Mouse (Mus musculus): Measurements from ENCODE around the gene Lima1. TPM values are rescaled to one million over a fixed set of nuclear protein-coding genes. Genes with fewer than 3 reads are reported as not detected.
A peak's percentile ranks its signal among the peaks of the same experiment; 100 is the strongest.
"Not testable (repeated sequence)": the region's sequence is repeated elsewhere in the genome, so short reads cannot be mapped to it uniquely, and the experiment has no call there.

Gene Lima1
- polyA plus RNA-seq, 1 experiment from 2014 or later, result 14.5 TPM

- DNase-seq (ENCODE audit: low spot score), result peak; percentile 93
- no peak overlapping the region for H3K4me2 ChIP-seq (replicated peaks)
- H3K36me3 ChIP-seq (replicated peaks; ENCODE audit: control insufficient read depth, insufficient read depth), result no peaks in the 10 kb centered on the region
- ATAC-seq (ENCODE audit: low FRiP score), result peak; percentile 57; the same call in 1 of the 2 replicates
- no peak overlapping the region for H3K4me3 ChIP-seq (replicated peaks; ENCODE audit: low read length)
- no peak overlapping the region for H3K27ac ChIP-seq
- WGBS, result 11% methylated on average over 4 of the region's 4 CpGs
- H3K4me1 ChIP-seq (replicated peaks; ENCODE audit: control insufficient read depth, insufficient read depth, low read length), result no peaks in the 10 kb centered on the region
- no peaks in the 10 kb centered on the region for H3K27me3 ChIP-seq (ENCODE audit: control insufficient read depth, insufficient read depth, low read length)
- H3K9me3 ChIP-seq (ENCODE audit: control insufficient read depth, low read length), result no peaks in the 10 kb centered on the region
- H3K9ac ChIP-seq, result 0 out of 2 replicates have a peak overlapping the region, but pooled peaks have one; percentile 6
These were observed 29.1 kb upstream of the Lima1 start for GRCm38 (mm10) chr15:99904333-99904732.

GRCm38 (mm10) chr15:99903227-99903626 lies 28.0 kb upstream of the Lima1 start:
- Histone ChIP-seq H3K36me3 (replicated peaks; ENCODE audit: control insufficient read depth, insufficient read depth) (no peaks in the 10 kb centered on the region), H3K4me3 (replicated peaks; ENCODE audit: low read length) (no peak overlapping the region), H3K9me3 (ENCODE audit: control insufficient read depth, low read length) (no peaks in the 10 kb centered on the region), H3K4me1 (replicated peaks; ENCODE audit: control insufficient read depth, insufficient read depth, low read length) (no peaks in the 10 kb centered on the region), H3K9ac (no peak overlapping the region), H3K27ac (no peak overlapping the region), H3K27me3 (ENCODE audit: control insufficient read depth, insufficient read depth, low read length) (no peaks in the 10 kb centered on the region), H3K4me2 (replicated peaks) (no peak overlapping the region)
- ATAC-seq (ENCODE audit: low FRiP score) (no peak), DNase-seq (ENCODE audit: low spot score) (no peak)
- 87% methylated on average over 5 of the region's 5 CpGs for WGBS

- ATAC-seq (ENCODE audit: low FRiP score) (no peak), DNase-seq (ENCODE audit: low spot score) (no peak)
- no peaks in the 10 kb centered on the region for H3K27me3 ChIP-seq (ENCODE audit: control insufficient read depth, insufficient read depth, low read length)
- no peaks in the 10 kb centered on the region for H3K4me1 ChIP-seq (replicated peaks; ENCODE audit: control insufficient read depth, insufficient read depth, low read length)
- no peak overlapping the region for H3K4me3 ChIP-seq (replicated peaks; ENCODE audit: low read length)
- H3K9me3 ChIP-seq (ENCODE audit: control insufficient read depth, low read length), result no peaks in the 10 kb centered on the region
- no peak overlapping the region for H3K9ac ChIP-seq
- H3K36me3 ChIP-seq (replicated peaks; ENCODE audit: control insufficient read depth, insufficient read depth), result no peaks in the 10 kb centered on the region
- no peak overlapping the region for H3K4me2 ChIP-seq (replicated peaks)
- 77% methylated on average over 5 of the region's 5 CpGs for WGBS
- H3K27ac ChIP-seq, result no peak overlapping the region
These were observed 27.5 kb upstream of the Lima1 start for GRCm38 (mm10) chr15:99902786-99903185.

- H3K4me2 ChIP-seq (replicated peaks), result no peak overlapping the region
- no peaks in the 10 kb centered on the region for H3K9me3 ChIP-seq (ENCODE audit: control insufficient read depth, low read length)
- H3K27me3 ChIP-seq (ENCODE audit: control insufficient read depth, insufficient read depth, low read length), result no peaks in the 10 kb centered on the region
- no peak overlapping the region for H3K9ac ChIP-seq
- ATAC-seq (ENCODE audit: low FRiP score) (no peak), DNase-seq (ENCODE audit: low spot score) (no peak)
- H3K36me3 ChIP-seq (replicated peaks; ENCODE audit: control insufficient read depth, insufficient read depth), result no peaks in the 10 kb centered on the region
- H3K4me1 ChIP-seq (replicated peaks; ENCODE audit: control insufficient read depth, insufficient read depth, low read length), result no peaks in the 10 kb centered on the region
- no peak overlapping the region for H3K27ac ChIP-seq
- no peak overlapping the region for H3K4me3 ChIP-seq (replicated peaks; ENCODE audit: low read length)
These were observed 21.4 kb upstream of the Lima1 start for GRCm38 (mm10) chr15:99896621-99897020.

GRCm38 (mm10) chr15:99891355-99891754 lies 16.1 kb upstream of the Lima1 start:
- H3K27me3 ChIP-seq (ENCODE audit: control insufficient read depth, insufficient read depth, low read length), result no peaks in the 10 kb centered on the region
- H3K4me3 ChIP-seq (replicated peaks; ENCODE audit: low read length), result no peak overlapping the region
- WGBS, result 96% methylated on average over 3 of the region's 3 CpGs
- no peak overlapping the region for H3K9ac ChIP-seq
- no peak for ATAC-seq (ENCODE audit: low FRiP score)
- H3K27ac ChIP-seq, result no peak overlapping the region
- H3K4me2 ChIP-seq (replicated peaks), result no peak overlapping the region
- H3K4me1 ChIP-seq (replicated peaks; ENCODE audit: control insufficient read depth, insufficient read depth, low read length), result 0 out of 2 replicates have a peak, but pooled peaks cover 2% of the 10 kb centered on the region
- no peaks in the 10 kb centered on the region for H3K9me3 ChIP-seq (ENCODE audit: control insufficient read depth, low read length)
- no peak for DNase-seq (ENCODE audit: low spot score)
- no peaks in the 10 kb centered on the region for H3K36me3 ChIP-seq (replicated peaks; ENCODE audit: control insufficient read depth, insufficient read depth)

GRCm38 (mm10) chr15:99890412-99891236 lies 15.4 kb upstream of the Lima1 start:
- Histone ChIP-seq H3K4me1 (replicated peaks; ENCODE audit: control insufficient read depth, insufficient read depth, low read length) (0 out of 2 replicates have a peak, but pooled peaks cover 2% of the 10 kb centered on the region), H3K27me3 (ENCODE audit: control insufficient read depth, insufficient read depth, low read length) (no peaks in the 10 kb centered on the region), H3K36me3 (replicated peaks; ENCODE audit: control insufficient read depth, insufficient read depth) (no peaks in the 10 kb centered on the region), H3K4me2 (replicated peaks) (no peak overlapping the region), H3K9ac (no peak overlapping the region), H3K27ac (no peak overlapping the region), H3K4me3 (replicated peaks; ENCODE audit: low read length) (no peak overlapping the region), H3K9me3 (ENCODE audit: control insufficient read depth, low read length) (no peaks in the 10 kb centered on the region)
- WGBS, result 59% methylated on average over 19 of the region's 19 CpGs
- ATAC-seq (ENCODE audit: low FRiP score) (no peak), DNase-seq (ENCODE audit: low spot score) (no peak)

- ATAC-seq (ENCODE audit: low FRiP score) (no peak), DNase-seq (ENCODE audit: low spot score) (no peak)
- no peak overlapping the region for H3K4me3 ChIP-seq (replicated peaks; ENCODE audit: low read length)
- H3K27ac ChIP-seq, result no peak overlapping the region
- no peak overlapping the region for H3K9ac ChIP-seq
- no peaks in the 10 kb centered on the region for H3K36me3 ChIP-seq (replicated peaks; ENCODE audit: control insufficient read depth, insufficient read depth)
- 43% methylated on average over 8 of the region's 8 CpGs for WGBS
- 0 out of 2 replicates have a peak, but pooled peaks cover 2% of the 10 kb centered on the region for H3K4me1 ChIP-seq (replicated peaks; ENCODE audit: control insufficient read depth, insufficient read depth, low read length)
- no peaks in the 10 kb centered on the region for H3K27me3 ChIP-seq (ENCODE audit: control insufficient read depth, insufficient read depth, low read length)
- no peak overlapping the region for H3K4me2 ChIP-seq (replicated peaks)
- no peaks in the 10 kb centered on the region for H3K9me3 ChIP-seq (ENCODE audit: control insufficient read depth, low read length)
These were observed 14.1 kb upstream of the Lima1 start for GRCm38 (mm10) chr15:99889275-99889874.

GRCm38 (mm10) chr15:99887130-99887529 lies 11.9 kb upstream of the Lima1 start:
- not testable (repeated sequence) for H3K4me2 ChIP-seq (replicated peaks); H3K36me3 ChIP-seq (replicated peaks; ENCODE audit: control insufficient read depth, insufficient read depth); DNase-seq (ENCODE audit: low spot score); H3K27me3 ChIP-seq (ENCODE audit: control insufficient read depth, insufficient read depth, low read length); H3K9me3 ChIP-seq (ENCODE audit: control insufficient read depth, low read length); H3K4me1 ChIP-seq (replicated peaks; ENCODE audit: control insufficient read depth, insufficient read depth, low read length); H3K9ac ChIP-seq; H3K4me3 ChIP-seq (replicated peaks; ENCODE audit: low read length); H3K27ac ChIP-seq; ATAC-seq (ENCODE audit: low FRiP score)
- WGBS, result 97% methylated on average over 2 of the region's 2 CpGs

- ATAC-seq (ENCODE audit: low FRiP score), result no peak
- 90% methylated on average over 12 of the region's 12 CpGs for WGBS
- H3K4me3 ChIP-seq (replicated peaks; ENCODE audit: low read length), result no peak overlapping the region
These were observed 8.8 kb upstream of the Lima1 start for GRCm38 (mm10) chr15:99884038-99884437.

More at GRCm38 (mm10) chr15:99884038-99884437, 8.8 kb upstream of the Lima1 start:
- no peaks in the 10 kb centered on the region for H3K4me1 ChIP-seq (replicated peaks; ENCODE audit: control insufficient read depth, insufficient read depth, low read length)
- no peak overlapping the region for H3K4me2 ChIP-seq (replicated peaks)
- no peaks in the 10 kb centered on the region for H3K9me3 ChIP-seq (ENCODE audit: control insufficient read depth, low read length)
- no peak for DNase-seq (ENCODE audit: low spot score)
- no peak overlapping the region for H3K27ac ChIP-seq
- H3K9ac ChIP-seq, result no peak overlapping the region
- no peaks in the 10 kb centered on the region for H3K27me3 ChIP-seq (ENCODE audit: control insufficient read depth, insufficient read depth, low read length)
- no peaks in the 10 kb centered on the region for H3K36me3 ChIP-seq (replicated peaks; ENCODE audit: control insufficient read depth, insufficient read depth)
